Mouse (Mus musculus): ENCODE measurements around the gene Tbl3. TPM values are rescaled to one million over a fixed set of nuclear protein-coding genes. Genes with fewer than 3 reads are reported as not detected.
"Not testable (repeated sequence)": the region's sequence is repeated elsewhere in the genome, so short reads cannot be mapped to it uniquely, and the experiment has no call there.

Gene Tbl3
- polyA plus RNA-seq, 1 experiment, result 24.8 TPM

GRCm38 (mm10) chr17:24729067-24729466 is 21.6 kb upstream of the Tbl3 start:
- TF ChIP-seq POLR2A (IDR thresholded peaks at IDR 0.05; ENCODE audit: low read depth, low read length) (no peak), CTCF (IDR thresholded peaks at IDR 0.05; ENCODE audit: borderline replicate concordance, insufficient read depth, low read length) (no peak)
- no peaks in the 10 kb centered on the region for H3K4me1 ChIP-seq (ENCODE audit: control insufficient read depth, insufficient read depth, low read length)

GRCm38 (mm10) chr17:24728184-24728583 is 20.7 kb upstream of the Tbl3 start:
- no peak overlapping the region for H3K4me3 ChIP-seq (ENCODE audit: insufficient read depth, low read length)
- no peak overlapping the region for H3K27ac ChIP-seq (ENCODE audit: insufficient read depth, low read length)
- TF ChIP-seq POLR2A (IDR thresholded peaks at IDR 0.05; ENCODE audit: low read depth, low read length) (no peak), CTCF (IDR thresholded peaks at IDR 0.05; ENCODE audit: borderline replicate concordance, insufficient read depth, low read length) (no peak)
- no peaks in the 10 kb centered on the region for H3K4me1 ChIP-seq (ENCODE audit: control insufficient read depth, insufficient read depth, low read length)

More at GRCm38 (mm10) chr17:24729067-24729466, 21.6 kb upstream of the Tbl3 start:
- Histone ChIP-seq H3K4me3 (ENCODE audit: insufficient read depth, low read length) (no peak overlapping the region), H3K27ac (ENCODE audit: insufficient read depth, low read length) (no peak overlapping the region)

DNA sequence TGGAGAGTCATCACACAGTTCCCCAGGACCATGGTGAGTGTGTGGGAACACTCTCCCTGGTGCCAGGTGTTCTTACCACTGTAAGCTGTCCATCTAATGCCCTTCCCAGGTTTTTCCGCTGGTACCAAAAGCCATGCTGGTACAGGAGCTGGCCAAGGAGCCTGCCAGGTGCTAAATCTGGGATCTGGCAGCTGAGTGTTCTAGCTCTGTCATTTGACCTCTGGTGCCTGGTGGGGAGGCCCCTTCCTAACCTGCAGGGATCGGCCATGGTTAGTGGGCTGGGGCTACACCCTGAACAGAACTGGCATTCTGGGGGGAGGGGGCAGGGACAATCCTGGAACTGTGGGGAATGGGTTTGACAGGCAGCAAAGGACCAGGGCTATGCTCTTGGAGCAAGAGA is 20.2 kb upstream of the Tbl3 start, which contains the start of gene Rpl3l:
Gene Rpl3l, plus strand, starts transcription at position 203 of the 400 bp plus-strand sequence.
- H3K4me1 ChIP-seq (ENCODE audit: control insufficient read depth, insufficient read depth, low read length), result no peaks in the 10 kb centered on the region
- no peak for TF ChIP-seq POLR2A (IDR thresholded peaks at IDR 0.05; ENCODE audit: low read depth, low read length)
- no peak for TF ChIP-seq CTCF (IDR thresholded peaks at IDR 0.05; ENCODE audit: borderline replicate concordance, insufficient read depth, low read length)
- H3K4me3 ChIP-seq (ENCODE audit: insufficient read depth, low read length), result no peak within 1 kb of the TSS
- H3K27ac ChIP-seq (ENCODE audit: insufficient read depth, low read length), result no peak within 1 kb of the TSS

DNA sequence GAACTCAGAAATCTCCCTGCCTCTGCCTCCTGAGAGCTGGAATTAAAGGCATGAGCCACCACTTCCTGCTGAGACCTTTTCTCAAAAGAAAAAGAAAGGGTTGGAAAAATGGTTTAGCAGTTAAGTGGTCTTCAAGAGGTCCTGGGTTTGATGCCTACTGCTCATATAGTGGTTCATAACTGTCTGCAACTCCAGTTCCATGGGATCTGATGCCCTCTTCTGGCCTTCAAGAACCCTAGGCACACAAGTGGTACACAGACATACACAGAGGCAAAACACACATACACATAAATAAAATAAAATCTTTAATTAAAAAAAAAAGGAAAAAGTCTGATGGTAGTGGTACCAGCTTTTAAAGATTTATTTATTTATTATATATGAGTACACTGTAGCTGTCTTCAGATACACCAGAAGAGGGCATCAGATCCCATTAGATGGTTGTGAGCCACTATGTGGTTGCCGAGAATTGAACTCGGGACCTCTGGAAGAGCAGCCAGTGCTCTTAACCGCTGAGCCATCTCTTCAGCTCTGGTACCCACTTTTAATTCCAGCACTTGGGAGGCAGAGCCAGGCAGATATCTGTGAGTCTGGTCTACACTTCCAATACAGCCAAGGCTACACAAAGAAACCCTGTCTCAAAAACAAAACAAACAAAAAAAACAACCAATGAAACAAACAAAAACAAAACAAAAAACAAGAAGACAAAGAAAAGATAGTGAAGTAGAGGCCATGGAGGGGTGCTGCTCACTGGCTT is 18.4 kb upstream of the Tbl3 start:
- Histone ChIP-seq H3K4me3 (ENCODE audit: insufficient read depth, low read length) (no peak overlapping the region), H3K27ac (ENCODE audit: insufficient read depth, low read length) (no peak overlapping the region), H3K4me1 (ENCODE audit: control insufficient read depth, insufficient read depth, low read length) (no peaks in the 10 kb centered on the region)
- TF ChIP-seq CTCF (IDR thresholded peaks at IDR 0.05; ENCODE audit: borderline replicate concordance, insufficient read depth, low read length) (no peak), POLR2A (IDR thresholded peaks at IDR 0.05; ENCODE audit: low read depth, low read length) (no peak)

GRCm38 (mm10) chr17:24724184-24724583 is 16.7 kb upstream of the Tbl3 start, which contains the start of gene Ndufb10:
Gene Ndufb10, minus strand, starts transcription at chr17:24724478.
- TF ChIP-seq POLR2A (IDR thresholded peaks at IDR 0.05; ENCODE audit: low read depth, low read length) (peak; percentile 94), CTCF (IDR thresholded peaks at IDR 0.05; ENCODE audit: borderline replicate concordance, insufficient read depth, low read length) (peak; percentile 90)
- Histone ChIP-seq H3K4me3 (ENCODE audit: insufficient read depth, low read length) (peak within 1 kb of the TSS; percentile 81), H3K4me1 (ENCODE audit: control insufficient read depth, insufficient read depth, low read length) (no peaks in the 10 kb centered on the region), H3K27ac (ENCODE audit: insufficient read depth, low read length) (peak within 1 kb of the TSS; percentile 57)

DNA sequence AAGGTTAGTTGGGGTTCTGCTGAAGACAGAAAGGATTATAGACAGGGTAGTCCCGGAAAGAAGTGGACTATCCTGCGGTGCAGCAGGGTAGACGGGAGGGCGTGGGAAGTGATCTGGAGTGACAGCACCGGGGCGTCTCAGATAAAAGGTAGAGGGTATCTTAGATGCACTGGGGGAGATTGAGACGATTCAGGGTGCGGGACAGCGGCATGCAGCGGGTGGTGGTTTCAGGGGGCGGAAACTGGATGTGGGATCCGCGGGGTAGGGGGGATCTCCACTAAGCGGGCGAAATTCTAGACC is 16.4 kb upstream of the Tbl3 start:
- TF ChIP-seq POLR2A (IDR thresholded peaks at IDR 0.05; ENCODE audit: low read depth, low read length) (no peak), CTCF (IDR thresholded peaks at IDR 0.05; ENCODE audit: borderline replicate concordance, insufficient read depth, low read length) (no peak)
- Histone ChIP-seq H3K4me3 (ENCODE audit: insufficient read depth, low read length) (peak overlapping the region; percentile 81), H3K4me1 (ENCODE audit: control insufficient read depth, insufficient read depth, low read length) (no peaks in the 10 kb centered on the region), H3K27ac (ENCODE audit: insufficient read depth, low read length) (peak overlapping the region; percentile 57)

DNA sequence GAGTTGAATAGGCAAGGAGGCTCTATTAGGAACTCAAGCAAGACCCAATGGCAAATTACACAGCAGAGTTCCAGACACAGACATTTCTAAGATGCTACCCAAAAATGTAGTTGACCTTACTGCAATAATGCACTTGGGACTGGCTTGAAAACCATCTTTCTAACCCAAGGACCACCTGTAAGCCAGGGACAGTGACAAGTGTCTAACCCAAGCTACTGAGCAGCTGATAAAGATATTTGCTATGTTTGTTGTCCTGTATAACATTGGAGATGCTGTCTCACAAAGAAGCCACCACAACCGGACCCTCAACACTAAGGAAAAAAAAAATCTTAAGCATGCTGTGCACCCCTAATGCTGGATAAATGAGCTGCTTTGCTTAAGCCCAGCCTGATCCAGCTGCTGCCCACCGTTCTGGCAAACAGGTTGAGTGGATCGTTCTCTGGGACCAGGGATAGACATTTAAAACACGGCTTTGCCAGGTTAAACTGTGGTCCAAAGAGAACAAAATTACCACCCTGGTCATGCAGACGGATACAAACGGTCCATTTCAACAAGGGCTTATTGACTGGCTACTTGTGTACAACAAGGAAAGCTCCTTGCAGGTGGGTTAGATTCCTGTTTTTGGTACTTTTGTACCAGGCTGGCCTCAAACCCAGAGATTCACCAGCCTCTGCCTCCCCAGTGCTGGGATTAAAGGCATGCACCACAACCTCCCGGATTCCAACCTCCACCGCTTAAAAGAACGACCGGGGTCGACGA is 15.8 kb upstream of the Tbl3 start:
- Histone ChIP-seq H3K27ac (ENCODE audit: insufficient read depth, low read length) (no peak overlapping the region), H3K4me1 (ENCODE audit: control insufficient read depth, insufficient read depth, low read length) (no peaks in the 10 kb centered on the region), H3K4me3 (ENCODE audit: insufficient read depth, low read length) (peak overlapping the region; percentile 81)
- TF ChIP-seq CTCF (IDR thresholded peaks at IDR 0.05; ENCODE audit: borderline replicate concordance, insufficient read depth, low read length) (no peak), POLR2A (IDR thresholded peaks at IDR 0.05; ENCODE audit: low read depth, low read length) (peak; percentile 60)

GRCm38 (mm10) chr17:24722220-24722924 is 14.9 kb upstream of the Tbl3 start:
- H3K4me3 ChIP-seq (ENCODE audit: insufficient read depth, low read length), result peak overlapping the region; percentile 81
- no peak for TF ChIP-seq CTCF (IDR thresholded peaks at IDR 0.05; ENCODE audit: borderline replicate concordance, insufficient read depth, low read length)
- peak; percentile 72 for TF ChIP-seq POLR2A (IDR thresholded peaks at IDR 0.05; ENCODE audit: low read depth, low read length)
- no peaks in the 10 kb centered on the region for H3K4me1 ChIP-seq (ENCODE audit: control insufficient read depth, insufficient read depth, low read length)
- H3K27ac ChIP-seq (ENCODE audit: insufficient read depth, low read length), result no peak overlapping the region

DNA sequence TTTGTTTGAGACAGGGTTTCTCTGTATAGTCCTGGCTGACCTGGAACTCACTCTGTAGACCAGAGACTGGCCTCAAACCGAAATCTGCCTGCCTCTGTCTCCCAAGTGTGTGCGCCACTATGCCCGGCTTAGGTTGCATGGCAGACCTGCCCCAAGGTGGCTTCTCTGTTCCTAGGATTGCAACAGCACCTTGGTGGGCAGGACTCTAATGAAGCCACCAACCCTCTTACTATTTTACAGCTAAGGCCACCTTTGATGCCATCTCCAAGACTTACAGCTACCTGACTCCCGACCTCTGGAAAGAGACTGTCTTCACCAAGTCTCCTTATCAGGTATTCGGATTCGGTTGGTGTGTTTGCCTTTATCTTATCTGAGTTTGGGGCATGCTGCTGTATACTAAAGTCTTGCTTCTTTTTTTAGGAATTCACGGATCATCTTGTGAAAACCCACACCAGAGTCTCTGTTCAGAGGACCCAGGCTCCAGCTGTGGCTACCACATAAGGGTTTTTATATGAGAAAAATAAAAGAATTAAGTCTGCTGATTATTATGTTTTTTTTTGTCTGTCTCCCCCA is 14.0 kb upstream of the Tbl3 start:
- not testable (repeated sequence) for H3K4me1 ChIP-seq (ENCODE audit: control insufficient read depth, insufficient read depth, low read length); H3K27ac ChIP-seq (ENCODE audit: insufficient read depth, low read length)
- peak overlapping the region; percentile 81 for H3K4me3 ChIP-seq (ENCODE audit: insufficient read depth, low read length)

Measured in embryonic fibroblast, embryonic 13.5 days (primary cell).